Mouse (Mus musculus) bone marrow, adult 2 months (tissue): ENCODE data around the gene Slc9b1.

Source experiments
- CTCF ChIP-seq: fragments of 200-500 bp; IDR thresholded peaks from 2 replicates; pipeline ENCODE4 v1.5.1; 2011; ENCODE audit warnings: low read length, control low read depth; ENCODE audit not compliant: control insufficient read depth, insufficient read depth
- POLR2A ChIP-seq: fragments of 200-500 bp; IDR thresholded peaks from 2 replicates; pipeline ENCODE4 v1.6.1; 2011; ENCODE audit warnings: low read depth, mild to moderate bottlenecking, control low read depth, low read length, borderline replicate concordance; ENCODE audit not compliant: control insufficient read depth

- TF ChIP-seq CTCF (no peak), POLR2A (no peak)
These were observed 59.5 kb downstream of the Slc9b1 start for GRCm38 (mm10) chr3:135407351-135407750.
